Mouse (Mus musculus) adrenal gland (tissue): ENCODE data around the gene Gm4894.

Experiments
- intact Hi-C: fragments of 180-260 bp; cut with DNase I; formaldehyde crosslinking; loops from one replicate; pipeline ENCODE4 v1.15.1; 2025
- long read RNA-seq, 2 experiments: library from polyadenylated mRNA; unstranded; transcript quantifications; one replicate each; pipeline ENCODE4 v2.0.0; 2020; ENCODE audit warnings: borderline replicate concordance in 1 of 2; ENCODE audit not compliant: insufficient replicate concordance in 1 of 2

Gm4894 gene
- long read RNA-seq, experiment 1: 0 reads
- long read RNA-seq, experiment 2: 0 reads

- intact Hi-C loops: no loop called here
Measured at GRCm38 (mm10) chr9:49250231-49250630, at the start of gene Gm4894. Gene Gm4894 (plus strand): TSS chr9:49250531.

DNA sequence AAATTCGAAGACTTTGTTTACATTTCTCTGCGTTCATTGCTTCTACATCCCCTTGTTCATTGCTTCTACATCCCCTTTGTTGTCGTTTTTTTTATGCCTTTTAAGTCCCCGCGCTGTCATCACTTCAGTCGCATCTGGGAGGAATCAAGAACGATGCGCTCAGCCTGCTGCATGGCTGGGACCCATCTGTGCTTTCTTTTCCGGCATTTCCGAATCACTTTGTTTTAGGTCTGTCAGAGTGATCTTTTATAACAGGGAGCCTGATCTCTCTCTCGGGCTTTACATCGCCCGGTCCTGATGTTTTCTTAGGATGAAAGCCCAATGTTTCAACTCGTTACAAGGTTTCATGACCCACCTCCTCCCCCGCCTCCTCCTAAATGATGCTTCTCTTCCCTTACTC is 44.0 kb upstream of the Gm4894 start:
- intact Hi-C loops: no loop called here

GRCm38 (mm10) chr9:49211493-49211892 is 38.8 kb upstream of the Gm4894 start:
- intact Hi-C loops: no loop called here

DNA sequence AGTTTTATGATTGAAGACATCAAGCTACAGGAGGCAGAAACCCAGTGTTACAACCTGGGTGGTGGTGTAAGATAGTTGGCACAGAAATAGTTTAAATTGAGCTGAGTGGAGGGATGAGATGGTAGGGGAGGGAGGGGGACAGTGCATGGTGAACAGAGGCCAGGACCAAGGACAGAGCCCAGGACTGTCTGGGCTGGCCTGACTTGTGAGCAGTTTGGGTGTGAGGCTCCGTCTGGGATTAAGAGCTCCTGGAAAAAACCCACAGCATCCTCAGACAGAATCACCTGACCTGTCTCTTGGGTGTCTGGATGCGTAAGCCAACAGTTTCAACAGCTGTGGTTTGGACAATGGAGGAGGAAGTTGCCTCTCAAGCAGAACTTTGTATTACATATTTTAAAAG is 35.6 kb upstream of the Gm4894 start:
- intact Hi-C loops: no loop called here

- intact Hi-C loops: no loop called here
Measured at GRCm38 (mm10) chr9:49217626-49218607, 32.4 kb upstream of the Gm4894 start.

GRCm38 (mm10) chr9:49224488-49224887 is 25.8 kb upstream of the Gm4894 start:
- intact Hi-C loops: no loop called here

DNA sequence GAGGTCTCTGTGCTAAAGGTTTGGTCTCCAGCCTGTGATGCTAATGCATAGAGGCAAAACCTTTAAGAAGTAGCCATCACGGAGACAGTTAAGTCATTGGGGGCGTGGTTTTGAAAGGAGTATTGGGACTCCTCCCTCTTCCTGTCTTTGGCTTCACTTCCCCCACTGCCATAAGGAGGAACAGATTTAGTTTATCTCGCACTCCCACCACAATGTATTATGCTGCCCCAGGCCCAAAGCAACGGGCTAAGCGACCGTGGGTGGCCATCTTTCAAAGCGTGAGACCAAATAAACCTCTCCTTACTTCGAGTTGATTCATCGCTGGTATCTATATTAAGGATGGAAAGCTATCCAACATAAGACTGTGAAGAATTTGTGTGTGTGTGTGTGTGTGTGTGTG is 22.9 kb upstream of the Gm4894 start:
- intact Hi-C loops: no loop called here

- intact Hi-C loops: no loop called here
Measured at GRCm38 (mm10) chr9:49229054-49229453, 21.3 kb upstream of the Gm4894 start.

DNA sequence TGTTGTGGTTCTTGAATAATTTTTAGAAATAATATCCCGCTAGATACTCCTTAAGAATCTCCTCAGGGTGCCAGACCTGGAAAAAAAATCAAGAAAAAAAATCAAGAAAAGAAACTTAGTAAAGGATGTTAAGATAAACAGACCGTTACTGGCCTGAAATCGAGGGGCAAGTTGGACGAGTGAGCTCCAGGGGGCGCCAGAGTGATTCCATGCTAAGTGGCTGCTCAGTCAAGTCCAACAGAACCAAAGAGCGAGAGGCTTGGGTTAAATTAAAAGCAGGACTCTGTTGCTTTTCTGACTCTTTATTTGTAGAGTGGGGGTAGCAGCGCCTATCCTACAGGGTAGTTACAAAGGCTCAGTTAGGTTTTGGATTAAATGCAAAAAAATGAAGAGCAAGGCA is 3.5 kb upstream of the Gm4894 start:
- intact Hi-C loops: loop anchor here (1.0 to 5.0 kb wide), 2 partner anchors 165 to 242 kb away; partner anchors contain the start of gene Tmprss5

- intact Hi-C loops: no loop called here
Measured at GRCm38 (mm10) chr9:49268949-49269348, 18.6 kb downstream of the Gm4894 start.

GRCm38 (mm10) chr9:49273566-49273965 is 23.2 kb downstream of the Gm4894 start:
- intact Hi-C loops: no loop called here

GRCm38 (mm10) chr9:49275976-49276375 is 25.6 kb downstream of the Gm4894 start:
- intact Hi-C loops: no loop called here

- intact Hi-C loops: no loop called here
Measured at GRCm38 (mm10) chr9:49276542-49277334, 26.4 kb downstream of the Gm4894 start.

DNA sequence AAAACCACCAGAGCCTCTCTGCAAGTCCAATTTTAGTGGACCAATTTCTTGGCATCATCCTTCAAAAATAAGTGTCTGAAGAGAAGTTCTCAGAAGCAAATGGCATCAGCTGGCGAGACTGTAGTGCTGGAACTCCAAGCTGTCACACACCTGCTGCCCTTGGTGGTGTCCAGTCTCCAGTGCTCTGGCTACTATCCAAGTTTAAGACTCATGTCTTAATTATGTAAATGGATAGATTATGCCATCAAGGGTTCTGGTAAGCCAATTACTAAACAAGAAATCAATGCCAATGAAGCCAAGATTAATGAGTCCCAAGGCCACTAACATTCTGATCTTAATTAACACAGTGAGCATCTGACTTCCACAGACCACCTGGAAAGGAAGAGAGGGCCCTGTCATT is 44.8 kb downstream of the Gm4894 start:
- intact Hi-C loops: no loop called here

GRCm38 (mm10) chr9:49307576-49307975 is 57.2 kb downstream of the Gm4894 start:
- intact Hi-C loops: no loop called here

DNA sequence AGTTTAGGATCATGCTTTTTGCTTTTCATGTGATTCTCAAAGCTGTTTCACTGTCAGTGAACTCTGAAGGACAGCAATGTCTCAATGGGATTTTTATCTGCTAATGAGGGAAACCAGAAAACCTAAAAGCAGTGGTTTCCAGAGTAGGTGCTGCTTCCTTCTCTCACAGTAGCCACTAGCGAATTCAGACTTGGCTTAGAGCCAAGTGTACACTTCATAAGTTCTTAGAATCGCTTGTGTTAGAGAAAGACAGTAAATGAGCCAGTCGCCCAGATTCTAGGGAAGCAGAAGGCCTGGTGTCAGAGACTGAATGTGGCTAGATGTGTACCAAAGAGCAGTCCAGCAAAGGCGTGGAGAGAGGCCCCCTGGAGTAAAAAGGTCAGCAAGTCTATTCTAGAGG is 60.5 kb downstream of the Gm4894 start:
- intact Hi-C loops: no loop called here

DNA sequence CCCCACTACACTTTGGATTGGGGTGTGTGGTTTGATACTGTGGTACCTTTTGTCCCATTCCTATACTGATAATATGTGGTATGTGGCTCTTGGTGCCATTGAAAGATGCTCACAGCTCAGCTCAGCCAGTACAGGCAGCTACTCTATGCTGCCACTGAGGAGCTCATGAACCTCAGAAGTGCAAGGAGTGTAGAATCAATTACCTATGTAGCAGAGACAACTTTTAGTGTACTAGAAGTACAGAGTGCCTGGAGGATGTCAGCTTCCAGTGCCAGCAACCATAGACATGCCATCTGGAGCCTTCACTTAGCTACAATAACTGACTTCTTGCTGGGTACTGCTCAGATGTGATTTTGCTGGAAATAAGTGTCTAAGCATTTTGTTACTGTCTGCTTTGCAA is 68.3 kb downstream of the Gm4894 start:
- intact Hi-C loops: no loop called here
